Mouse (Mus musculus) layer of hippocampus, adult 18-20 months (tissue): ENCODE measurements around the gene Zfp593. TPM values are rescaled to one million over a fixed set of nuclear protein-coding genes. Genes with fewer than 3 reads are reported as not detected.
A peak's percentile ranks its signal among the peaks of the same experiment; 100 is the strongest.
"Not testable (repeated sequence)": the region's sequence is repeated elsewhere in the genome, so short reads cannot be mapped to it uniquely, and the experiment has no call there.

Experiments
- DNase-seq, 2 experiments: peaks; one replicate each; pipeline ENCODE4 v3.0.0; 2022; ENCODE audit warnings: low spot score in 2 of 2
- long read RNA-seq: library from polyadenylated mRNA; stranded (forward); transcript quantifications from one replicate; pipeline ENCODE4 v2.0.0, GENCODE M21; 2021
- total RNA-seq, 2 experiments: library from RNA; stranded (reverse); gene quantifications; 2 replicates each; pipeline ENCODE4 v1.2.3; 2021

The Zfp593 gene
- total RNA-seq = 10 to 100 TPM; 11.9 to 12.2 TPM
- long read RNA-seq, transcript Zfp593-201 (3 exons, 1,994 nt) = major isoform, 15 of 17 reads
- long read RNA-seq, partial matches to known transcripts = 0 of 17 reads
- long read RNA-seq, other reads (novel, unspliced or antisense) = 2 of 17 reads

DNA sequence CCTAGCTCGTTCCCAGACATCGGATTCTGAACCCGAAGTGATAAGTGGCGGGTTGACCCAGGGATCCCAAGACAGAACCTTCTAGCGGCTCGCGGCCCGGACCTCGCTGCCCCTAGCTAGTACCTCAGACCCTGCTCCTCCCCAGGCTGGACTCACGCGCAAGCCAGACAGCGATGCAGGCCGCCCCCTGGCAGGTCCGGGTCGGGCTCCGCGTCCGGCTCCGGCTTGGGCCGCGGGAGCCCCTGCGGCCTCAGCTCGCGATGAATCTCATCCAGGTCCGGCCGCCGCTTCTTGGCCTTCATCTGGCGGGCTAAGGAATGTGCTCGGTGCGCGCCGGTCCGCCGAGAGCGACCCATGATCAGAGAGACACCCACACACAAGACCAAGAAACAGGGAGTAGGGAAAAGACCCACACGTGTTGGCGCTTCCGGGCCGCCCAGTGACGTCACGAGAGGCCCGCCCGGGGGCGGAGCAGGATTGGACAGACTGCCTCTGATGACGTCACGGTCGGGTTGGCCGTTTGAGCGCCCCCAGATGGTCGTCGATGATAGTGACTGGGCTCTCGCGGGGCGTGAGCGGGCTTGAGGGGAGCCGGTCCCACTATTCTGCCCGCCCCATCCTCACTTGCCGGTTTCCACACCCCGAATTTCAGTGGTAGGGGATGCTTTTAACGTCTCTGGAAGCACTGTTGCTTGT, at the start of gene Zfp593:
Gene Zfp593, minus strand, starts transcription at position 445 of the 696 bp plus-strand sequence.
- peak; percentile 92 to 97 for DNase-seq

- no peak for DNase-seq
These were observed 48.3 kb upstream of the Zfp593 start for GRCm38 (mm10) chr4:134293692-134294163.

DNA sequence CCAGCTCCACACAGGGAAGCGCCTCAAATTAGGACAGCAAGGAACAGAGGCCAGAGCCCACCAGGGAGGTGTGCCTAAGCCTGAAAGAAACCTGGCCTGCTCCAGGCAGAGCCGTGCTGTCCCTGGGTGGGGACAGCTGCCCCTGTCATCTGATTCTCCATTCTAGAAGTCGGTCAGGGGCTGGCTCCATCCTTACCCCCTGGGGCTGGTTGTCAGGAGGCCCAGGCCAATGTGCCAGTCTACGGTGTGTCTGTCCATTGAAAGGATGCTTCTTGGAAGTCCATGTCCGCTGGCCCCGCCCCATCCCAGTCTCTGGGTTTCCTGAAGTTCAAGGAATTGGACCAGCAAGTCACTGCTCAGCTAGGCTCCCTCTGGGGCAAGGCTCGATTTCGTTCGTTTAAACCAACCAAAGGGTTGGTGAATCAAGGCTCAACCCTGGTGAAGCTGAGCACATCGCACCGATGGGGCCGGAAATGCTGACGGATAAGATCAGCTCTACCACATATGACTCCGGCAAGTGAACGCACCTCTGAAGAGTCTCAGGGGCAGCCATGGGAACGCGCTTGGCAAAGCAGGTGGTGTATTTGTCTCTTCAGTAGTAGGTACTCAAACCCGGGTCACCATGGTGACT, 47.8 kb upstream of the Zfp593 start:
- DNase-seq = no peak

DNA sequence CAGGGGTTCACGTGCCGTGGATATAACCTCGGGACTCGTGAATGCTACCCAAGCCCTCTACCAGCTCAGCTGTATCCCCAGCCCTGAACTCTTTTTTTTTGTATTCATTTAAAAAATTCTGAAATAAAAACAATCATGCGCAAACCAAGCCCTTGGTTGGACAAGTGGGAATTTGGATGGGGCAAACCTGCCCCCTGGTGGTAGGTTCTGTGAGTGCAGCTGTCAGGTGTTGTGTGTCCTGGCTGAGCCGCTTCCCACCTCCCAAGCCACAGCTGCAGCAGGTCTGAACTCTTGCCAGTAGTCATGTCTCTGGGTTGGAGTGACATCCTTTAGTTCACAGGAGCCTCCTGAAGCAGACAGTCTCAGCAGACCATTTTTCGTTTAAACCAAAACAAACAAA, 46.7 kb upstream of the Zfp593 start:
- peak; percentile 29 to 70 for DNase-seq

GRCm38 (mm10) chr4:134288397-134289256, 43.2 kb upstream of the Zfp593 start:
- no peak for DNase-seq

DNA sequence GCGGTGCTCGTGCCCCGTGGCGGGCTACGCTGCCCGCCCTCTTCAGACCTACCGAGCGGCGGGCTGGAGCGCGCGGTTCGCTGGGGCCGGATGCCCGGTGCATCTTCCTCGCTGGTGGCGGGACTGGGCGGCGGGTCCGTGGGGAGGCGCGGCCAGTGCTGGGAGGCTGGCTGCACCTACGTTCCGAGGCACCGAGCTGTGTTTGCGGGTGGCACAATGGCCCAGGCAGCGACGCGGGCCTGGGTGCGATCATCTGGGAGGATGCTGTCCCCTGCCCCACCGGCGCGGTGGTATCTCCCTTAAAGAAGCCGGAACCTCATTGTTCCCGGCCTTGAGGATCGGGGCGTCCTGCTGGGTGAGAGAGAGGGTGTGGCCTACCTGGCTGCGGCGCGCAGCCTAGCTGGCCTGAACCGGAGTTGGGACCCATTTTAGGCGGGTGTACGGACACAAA, 42.2 kb upstream of the Zfp593 start, which contains the start of gene Pdik1l:
Gene Pdik1l, minus strand, starts transcription at position 321 of the 451 bp plus-strand sequence.
- peak; percentile 48 to 70 for DNase-seq

- DNase-seq = peak; percentile 93 to 96
These were observed 41.8 kb upstream of the Zfp593 start for GRCm38 (mm10) chr4:134287168-134287564.

DNA sequence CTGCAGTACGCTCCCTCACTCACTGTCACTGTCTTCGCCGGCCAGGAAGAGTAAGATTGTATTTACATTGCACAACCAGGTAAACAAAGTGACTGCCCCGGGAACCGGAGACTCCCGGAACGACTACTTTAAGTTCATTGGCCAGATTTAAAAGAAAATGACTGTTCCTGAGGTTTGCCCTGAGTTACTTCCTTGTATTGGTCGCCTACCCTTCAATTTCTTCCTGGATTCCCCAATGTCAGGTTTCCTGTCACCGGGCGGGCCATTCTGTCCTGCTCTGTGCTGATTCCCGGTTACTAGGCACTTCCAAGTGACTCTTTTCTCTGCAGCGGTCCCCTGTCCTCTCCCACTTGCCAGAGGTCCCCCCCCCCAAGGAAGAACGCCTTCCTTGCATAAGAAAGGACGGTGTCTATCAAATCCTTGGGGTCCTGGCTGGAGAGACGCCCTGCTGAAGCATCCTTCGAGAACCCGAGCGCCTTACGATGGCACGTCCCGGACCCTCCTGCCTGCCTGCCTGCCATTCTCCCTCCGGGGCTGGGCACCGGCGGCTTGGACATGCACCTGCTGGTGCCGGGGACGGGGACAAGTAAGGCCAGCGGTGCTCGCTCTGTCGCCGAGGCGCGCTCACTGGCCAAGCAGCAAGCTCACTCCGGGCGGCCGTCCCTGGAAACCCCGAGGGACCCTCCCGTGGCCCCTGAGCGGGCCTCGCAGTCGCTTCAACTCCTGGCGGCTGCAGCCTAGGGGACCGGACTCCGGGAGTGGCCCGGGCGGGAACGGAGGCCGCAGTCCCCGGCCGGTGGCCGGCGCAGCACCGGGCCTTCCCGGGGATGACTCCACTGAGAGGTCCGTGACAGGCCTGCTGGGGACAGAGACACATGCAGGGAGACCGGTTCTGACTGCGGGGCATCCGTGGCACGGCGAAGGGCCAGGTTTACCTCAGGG, 41.1 kb upstream of the Zfp593 start:
- DNase-seq = no peak

DNA sequence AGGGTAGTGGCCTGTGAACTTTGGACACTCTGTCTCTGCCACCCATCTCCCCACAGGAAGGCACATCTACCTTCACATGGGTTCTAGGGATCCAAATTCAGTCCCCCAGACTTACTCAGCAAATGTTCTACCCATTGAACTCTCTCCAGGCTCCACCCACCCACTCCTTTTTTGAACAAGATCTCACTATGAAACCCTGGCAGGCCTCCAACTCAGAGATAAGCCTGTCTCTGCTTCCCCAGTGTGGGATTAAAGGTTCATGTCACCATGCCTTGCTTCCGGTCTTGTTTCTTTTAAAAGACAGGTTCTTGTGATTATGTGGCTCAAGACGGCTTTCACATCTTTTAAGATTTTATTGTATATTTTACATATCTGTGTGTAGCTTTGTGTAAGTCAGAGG, 39.5 kb upstream of the Zfp593 start:
- no peak for DNase-seq

GRCm38 (mm10) chr4:134273417-134274345, 28.3 kb upstream of the Zfp593 start:
- no peak for DNase-seq

DNA sequence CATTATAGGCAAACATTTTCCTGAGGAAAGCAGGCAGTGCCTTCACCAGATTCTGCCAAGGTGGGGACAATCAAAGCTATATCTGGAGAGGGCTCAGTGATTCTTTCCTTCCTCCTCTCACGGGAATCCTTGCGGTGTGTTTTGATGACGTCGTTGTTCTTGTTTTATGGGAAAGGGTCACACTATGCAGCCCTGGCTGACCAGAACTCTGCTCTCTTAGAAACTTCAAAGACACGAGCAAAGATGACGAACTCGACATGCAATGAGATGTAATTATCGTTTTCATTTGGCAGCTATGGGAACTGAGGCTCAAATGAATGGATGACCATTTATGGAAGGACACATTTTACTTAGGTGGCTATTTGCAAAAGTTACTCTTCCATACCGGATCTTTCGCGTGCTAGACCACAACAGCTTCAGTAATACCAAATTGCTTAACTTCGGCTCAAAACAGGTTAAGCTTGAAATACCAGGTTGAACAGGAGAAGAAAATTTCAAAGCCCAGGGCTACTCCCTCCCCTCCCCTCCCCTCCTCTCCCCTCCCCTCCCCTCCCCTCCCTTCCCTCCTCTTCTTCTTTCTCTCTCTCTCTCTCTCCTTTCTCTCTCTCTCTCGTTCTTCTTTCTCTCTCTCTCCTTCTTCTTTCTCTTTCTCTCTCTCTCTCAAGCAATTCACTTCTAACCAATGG, 27.5 kb upstream of the Zfp593 start:
- no peak for DNase-seq

DNA sequence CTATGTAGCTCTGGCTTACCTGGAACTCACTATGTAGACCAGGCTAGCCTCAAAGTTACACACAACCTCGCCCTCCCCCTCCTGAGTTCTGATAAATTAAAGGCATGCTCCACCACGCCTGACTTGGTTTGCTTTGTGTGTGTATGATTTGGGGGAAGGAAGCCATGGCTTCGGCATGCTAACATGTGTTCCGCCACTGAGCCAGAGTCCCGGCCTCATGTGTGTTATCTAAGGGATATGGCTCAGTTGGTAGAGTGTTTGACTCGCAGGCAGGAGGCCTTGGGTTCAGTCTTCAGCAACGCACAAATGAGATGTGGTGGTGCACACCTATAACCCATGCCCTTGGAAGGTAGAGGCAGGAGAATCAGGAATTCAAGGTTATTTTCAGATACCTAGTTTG, 26.6 kb upstream of the Zfp593 start:
- DNase-seq = no peak

GRCm38 (mm10) chr4:134269622-134270021, 24.2 kb upstream of the Zfp593 start:
- not testable (repeated sequence) for DNase-seq

- no peak for DNase-seq
These were observed 22.8 kb upstream of the Zfp593 start for GRCm38 (mm10) chr4:134268102-134268655.

GRCm38 (mm10) chr4:134265860-134266585, 20.6 kb upstream of the Zfp593 start:
- no peak for DNase-seq

- peak in 1 of 2 experiments; percentile 57 for DNase-seq
These were observed 17.8 kb upstream of the Zfp593 start for GRCm38 (mm10) chr4:134263191-134263590.

GRCm38 (mm10) chr4:134258354-134258753, 13.0 kb upstream of the Zfp593 start:
- DNase-seq = no peak
